Mouse (Mus musculus) kidney, adult 8-10 months (tissue): ENCODE measurements at regions not wholly inside any gene's neighbourhood (a gene's known extent, or its start where the extent isn't known, plus 50 kb on each side); places are given as distances from the start of the nearest gene placed in this dataset.

Source experiments
- DNase-seq, 2 experiments: peaks; one replicate each; pipeline ENCODE4 v3.0.0; 2022

DNA sequence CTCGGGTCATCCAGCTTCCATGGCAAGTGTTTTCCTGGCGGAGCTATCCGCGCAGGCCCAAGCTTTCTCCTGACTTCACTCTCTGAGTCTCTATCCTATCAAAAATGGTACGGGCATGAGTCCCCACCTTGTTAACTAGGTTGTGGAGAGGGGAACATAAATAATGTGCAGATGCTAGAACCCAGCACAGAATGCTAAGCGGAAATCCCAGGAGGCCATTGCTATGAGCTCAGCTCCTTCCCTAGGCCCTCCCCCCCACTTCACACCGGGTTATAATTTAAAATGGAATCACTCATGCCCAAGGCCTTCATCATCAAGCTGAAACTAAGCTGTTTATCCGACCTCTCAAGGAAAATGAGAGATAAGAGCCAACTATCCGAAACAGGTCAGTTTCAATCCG lies 60.4 kb upstream of the Cd83 start:
- DNase-seq: no peak

DNA sequence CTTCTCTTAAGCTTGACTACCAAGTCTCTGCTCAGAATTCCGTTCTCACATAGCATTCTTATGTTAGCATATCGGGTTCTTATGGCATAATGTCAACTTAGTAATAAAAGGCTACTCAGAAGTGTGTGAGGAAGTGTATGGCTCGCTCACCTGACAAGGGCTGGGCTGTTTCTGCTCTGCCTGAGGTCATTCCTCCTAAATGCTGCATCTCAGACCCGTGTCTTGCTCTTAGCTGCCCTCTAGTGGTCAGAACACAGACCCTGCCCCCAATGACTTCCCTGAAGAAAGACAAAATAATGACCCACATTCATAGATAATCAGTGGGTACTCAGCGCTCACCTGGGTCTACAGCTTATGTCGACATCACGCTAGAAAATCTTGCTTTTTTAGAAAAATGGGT lies 58.9 kb upstream of the Cd83 start:
- peak; percentile 30 to 67 for DNase-seq

GRCm38 (mm10) chr13:43726895-43727341 lies 57.7 kb upstream of the Cd83 start:
- DNase-seq: no peak

DNA sequence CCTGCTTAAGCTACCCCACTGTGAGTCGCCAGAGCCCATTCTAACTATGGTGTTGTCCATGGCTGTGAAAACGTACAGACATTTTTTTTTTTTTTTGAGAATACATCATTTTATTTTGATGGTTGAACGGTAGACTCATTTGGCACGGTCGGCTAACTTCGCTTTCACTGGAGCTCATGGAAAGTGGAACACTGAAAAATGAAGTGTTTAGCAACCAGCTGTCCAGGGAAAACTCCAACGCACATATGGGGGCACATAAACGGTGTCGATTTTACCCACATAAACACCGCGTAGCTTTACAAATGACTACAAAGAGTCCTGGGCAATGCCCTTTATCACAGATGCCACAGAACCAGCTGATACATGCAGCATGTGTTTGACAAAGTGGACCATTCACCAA lies 55.0 kb upstream of the Cd83 start:
- no peak for DNase-seq

DNA sequence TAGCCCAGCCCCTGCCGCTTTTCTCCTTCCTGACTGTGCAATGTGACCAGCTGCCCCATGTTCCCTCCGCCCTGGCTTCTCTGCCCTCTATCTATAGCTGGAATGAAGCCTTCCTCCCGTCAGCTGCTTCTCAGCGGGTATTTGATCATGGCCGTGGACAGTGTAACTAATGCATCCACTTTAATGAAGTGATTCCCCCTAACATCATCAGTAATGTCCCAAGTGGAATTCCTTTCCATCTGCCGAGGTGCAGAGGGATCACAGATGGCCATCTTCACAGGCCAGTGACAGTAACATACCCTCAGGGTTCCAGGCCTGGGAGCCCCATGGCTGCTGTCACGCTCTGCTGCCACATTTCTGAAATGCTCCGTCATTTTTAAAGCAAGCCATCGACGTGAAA lies 51.5 kb upstream of the Cd83 start:
- DNase-seq: no peak

DNA sequence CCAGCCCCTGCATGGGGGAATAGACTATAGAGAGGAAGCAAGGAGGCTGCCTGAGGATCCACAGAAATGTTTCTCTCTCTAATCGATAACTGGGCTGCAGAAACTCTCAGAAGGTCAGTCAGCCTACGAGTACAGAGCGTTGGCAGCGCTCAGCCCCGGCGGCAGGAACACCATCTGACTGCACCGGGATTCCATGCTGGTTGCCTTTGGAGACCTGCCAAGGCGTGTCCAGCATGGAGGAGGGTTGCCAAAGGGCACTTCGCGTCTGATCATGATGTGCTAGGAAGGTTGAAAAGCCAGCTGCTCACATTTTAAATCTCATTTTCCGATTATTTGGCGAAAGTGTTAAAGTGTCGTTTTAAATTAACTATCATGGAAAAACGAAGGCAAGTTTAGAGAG lies 49.9 kb upstream of the Cd83 start:
- peak; percentile 58 to 82 for DNase-seq
